Mouse (Mus musculus) forebrain, embryonic 15.5 days (tissue): Measurements from ENCODE around the gene Zbtb7a. TPM values are rescaled to one million over a fixed set of nuclear protein-coding genes. Genes with fewer than 3 reads are reported as not detected.

ENCODE experiments used
- ATAC-seq: fragments of 200-750 bp; cut with Nextera tagmentation; replicated peaks from 2 replicates; pipeline ENCODE4 v1.8.0; 2017; ENCODE audit warnings: mild to moderate bottlenecking, moderate TSS enrichment, moderate library complexity
- H3K27ac ChIP-seq: fragments of 300-500 bp; sonication (generic); replicated peaks from 2 replicates; pipeline ENCODE4 v1.5.1; 2015; ENCODE audit warnings: mild to moderate bottlenecking, inconsistent platforms
- H3K27me3 ChIP-seq: fragments of 300-500 bp; sonication (generic); 2 replicates; pipeline ENCODE4 v1.6.1; 2015; ENCODE audit warnings: inconsistent platforms
- H3K36me3 ChIP-seq: fragments of 300-500 bp; sonication (generic); 2 replicates; pipeline ENCODE4 v1.6.1; 2015; ENCODE audit warnings: mild to moderate bottlenecking, inconsistent platforms
- H3K4me1 ChIP-seq: fragments of 300-500 bp; sonication (generic); 2 replicates; pipeline ENCODE4 v1.6.1; 2015; ENCODE audit warnings: inconsistent platforms
- H3K4me2 ChIP-seq: fragments of 300-500 bp; sonication (generic); replicated peaks from 2 replicates; pipeline ENCODE4 v1.6.1; 2015; ENCODE audit warnings: mild to moderate bottlenecking, inconsistent platforms
- H3K4me3 ChIP-seq: fragments of 300-500 bp; sonication (generic); 2 replicates; pipeline ENCODE4 v1.5.1; 2015; ENCODE audit warnings: mild to moderate bottlenecking, inconsistent platforms
- H3K9ac ChIP-seq: fragments of 300-500 bp; sonication (generic); replicated peaks from 2 replicates; pipeline ENCODE4 v1.6.1; 2015; ENCODE audit warnings: mild to moderate bottlenecking, inconsistent platforms
- H3K9me3 ChIP-seq: fragments of 300-500 bp; sonication (generic); 2 replicates; pipeline ENCODE4 v1.6.1; 2016; ENCODE audit warnings: inconsistent platforms
- WGBS: fragments of 180-500 bp; shearing (Covaris S2); methylation state at CpG from one replicate; pipeline ENCODE4 v1.1.7; 2015; ENCODE audit warnings: mixed read lengths; 5-methylcytosine and 5-hydroxymethylcytosine counted together
- polyA plus RNA-seq: library from polyadenylated mRNA; unstranded; fragments of >200 nt; fragmentation: Nextera tagmentation; extraction: Ambion mirVana; gene quantifications from 2 replicates; pipeline ENCODE4 v1.2.1, GENCODE M21; 2015

Gene Zbtb7a
- polyA plus RNA-seq, 1 experiment from 2014 or later = 15.1 TPM

- H3K27ac ChIP-seq = no peak overlapping the region
- 0 out of 2 replicates have a peak overlapping the region, but pooled peaks have one; percentile 2 for H3K9ac ChIP-seq
- H3K4me3 ChIP-seq = no peak overlapping the region
- no peak for ATAC-seq
- H3K36me3 ChIP-seq = peaks cover 22% of the 10 kb centered on the region
- no peak overlapping the region; the same call in 1 of the 2 replicates for H3K4me2 ChIP-seq
- H3K9me3 ChIP-seq = no peaks in the 10 kb centered on the region
- 75% methylated on average over 10 of the region's 10 CpGs for WGBS
- peaks cover 53% of the 10 kb centered on the region for H3K4me1 ChIP-seq
- H3K27me3 ChIP-seq = 0 out of 2 replicates have a peak, but pooled peaks cover under 1% of the 10 kb centered on the region
Measured at GRCm38 (mm10) chr10:81140717-81141454, 5.9 kb downstream of the Zbtb7a start.

- Histone ChIP-seq H3K36me3 (peaks cover 30% of the 10 kb centered on the region), H3K9me3 (no peaks in the 10 kb centered on the region), H3K27me3 (no peaks in the 10 kb centered on the region), H3K4me3 (no peak overlapping the region), H3K4me1 (peaks cover 50% of the 10 kb centered on the region), H3K9ac (no peak overlapping the region), H3K4me2 (no peak overlapping the region), H3K27ac (no peak overlapping the region)
- ATAC-seq = no peak
- 86% methylated on average over 7 of the region's 7 CpGs for WGBS
Measured at GRCm38 (mm10) chr10:81141455-81142210, 6.6 kb downstream of the Zbtb7a start.

GRCm38 (mm10) chr10:81142551-81142981, 7.5 kb downstream of the Zbtb7a start:
- peak overlapping the region; percentile 48 for H3K27ac ChIP-seq
- no peak for ATAC-seq
- no peak overlapping the region for H3K4me3 ChIP-seq
- no peaks in the 10 kb centered on the region for H3K27me3 ChIP-seq
- H3K4me1 ChIP-seq = peaks cover 50% of the 10 kb centered on the region
- no peak overlapping the region for H3K9ac ChIP-seq
- WGBS = 71% methylated on average over 5 of the region's 5 CpGs
- H3K9me3 ChIP-seq = no peaks in the 10 kb centered on the region
- peaks cover 38% of the 10 kb centered on the region for H3K36me3 ChIP-seq
- H3K4me2 ChIP-seq = no peak overlapping the region

GRCm38 (mm10) chr10:81143157-81143633, 8.2 kb downstream of the Zbtb7a start:
- ATAC-seq = no peak
- no peak overlapping the region for H3K9ac ChIP-seq
- H3K36me3 ChIP-seq = peaks cover 44% of the 10 kb centered on the region
- no peak overlapping the region for H3K4me3 ChIP-seq
- H3K27ac ChIP-seq = peak overlapping the region; percentile 48
- peaks cover 47% of the 10 kb centered on the region for H3K4me1 ChIP-seq
- no peak overlapping the region for H3K4me2 ChIP-seq
- H3K27me3 ChIP-seq = no peaks in the 10 kb centered on the region
- WGBS = 93% methylated on average over 7 of the region's 7 CpGs
- no peaks in the 10 kb centered on the region for H3K9me3 ChIP-seq

- Histone ChIP-seq H3K27ac (no peak overlapping the region), H3K9me3 (no peaks in the 10 kb centered on the region), H3K4me3 (no peak overlapping the region), H3K4me2 (no peak overlapping the region), H3K36me3 (peaks cover 51% of the 10 kb centered on the region), H3K4me1 (peaks cover 40% of the 10 kb centered on the region), H3K9ac (no peak overlapping the region), H3K27me3 (no peaks in the 10 kb centered on the region)
- WGBS = 95% methylated on average over 52 of the region's 52 CpGs
- ATAC-seq = no peak
Measured at GRCm38 (mm10) chr10:81143845-81144437, 8.9 kb downstream of the Zbtb7a start.

GRCm38 (mm10) chr10:81144667-81145066, 9.6 kb downstream of the Zbtb7a start:
- H3K4me2 ChIP-seq = no peak overlapping the region
- H3K27me3 ChIP-seq = no peaks in the 10 kb centered on the region
- H3K9ac ChIP-seq = no peak overlapping the region
- ATAC-seq = no peak
- peaks cover 59% of the 10 kb centered on the region for H3K36me3 ChIP-seq
- no peak overlapping the region for H3K4me3 ChIP-seq
- WGBS = 93% methylated on average over 27 of the region's 27 CpGs
- H3K27ac ChIP-seq = no peak overlapping the region
- no peaks in the 10 kb centered on the region for H3K9me3 ChIP-seq
- H3K4me1 ChIP-seq = peaks cover 32% of the 10 kb centered on the region

- no peak overlapping the region for H3K4me2 ChIP-seq
- peaks cover 65% of the 10 kb centered on the region for H3K36me3 ChIP-seq
- H3K4me1 ChIP-seq = peaks cover 26% of the 10 kb centered on the region
- H3K4me3 ChIP-seq = no peak overlapping the region
- no peaks in the 10 kb centered on the region for H3K9me3 ChIP-seq
- no peaks in the 10 kb centered on the region for H3K27me3 ChIP-seq
- H3K9ac ChIP-seq = no peak overlapping the region
- WGBS = 96% methylated on average over 6 of the region's 6 CpGs
- no peak for ATAC-seq
- H3K27ac ChIP-seq = no peak overlapping the region
Measured at GRCm38 (mm10) chr10:81145307-81145706, 10.3 kb downstream of the Zbtb7a start.

- WGBS = 92% methylated on average over 7 of the region's 7 CpGs
- Histone ChIP-seq H3K9me3 (no peaks in the 10 kb centered on the region), H3K4me2 (no peak overlapping the region), H3K9ac (no peak overlapping the region), H3K4me1 (peaks cover 21% of the 10 kb centered on the region), H3K27me3 (no peaks in the 10 kb centered on the region), H3K36me3 (peaks cover 67% of the 10 kb centered on the region), H3K27ac (no peak overlapping the region), H3K4me3 (no peak overlapping the region)
- ATAC-seq = no peak
Measured at GRCm38 (mm10) chr10:81145778-81146177, 10.8 kb downstream of the Zbtb7a start.

- Histone ChIP-seq H3K9ac (no peak overlapping the region), H3K9me3 (no peaks in the 10 kb centered on the region), H3K27ac (no peak overlapping the region), H3K36me3 (peaks cover 67% of the 10 kb centered on the region), H3K27me3 (no peaks in the 10 kb centered on the region), H3K4me2 (no peak overlapping the region), H3K4me1 (peaks cover 16% of the 10 kb centered on the region), H3K4me3 (no peak overlapping the region)
- WGBS = 78% methylated on average over 4 of the region's 4 CpGs
- ATAC-seq = no peak
Measured at GRCm38 (mm10) chr10:81146296-81146695, 11.3 kb downstream of the Zbtb7a start.

GRCm38 (mm10) chr10:81151261-81151660, 16.2 kb downstream of the Zbtb7a start:
- Histone ChIP-seq H3K9me3 (no peaks in the 10 kb centered on the region), H3K27me3 (no peaks in the 10 kb centered on the region), H3K4me3 (no peak overlapping the region), H3K36me3 (peaks cover 73% of the 10 kb centered on the region), H3K27ac (no peak overlapping the region), H3K4me2 (no peak overlapping the region), H3K4me1 (no peaks in the 10 kb centered on the region), H3K9ac (no peak overlapping the region)
- no peak for ATAC-seq
- WGBS = 77% methylated on average over 6 of the region's 6 CpGs

GRCm38 (mm10) chr10:81152609-81153008, 17.6 kb downstream of the Zbtb7a start:
- no peaks in the 10 kb centered on the region for H3K9me3 ChIP-seq
- H3K4me1 ChIP-seq = no peaks in the 10 kb centered on the region
- no peak overlapping the region for H3K9ac ChIP-seq
- WGBS = 85% methylated on average over 12 of the region's 12 CpGs
- no peaks in the 10 kb centered on the region for H3K27me3 ChIP-seq
- no peak overlapping the region for H3K27ac ChIP-seq
- H3K4me2 ChIP-seq = no peak overlapping the region
- no peak overlapping the region for H3K4me3 ChIP-seq
- ATAC-seq = no peak
- H3K36me3 ChIP-seq = peaks cover 74% of the 10 kb centered on the region

GRCm38 (mm10) chr10:81154313-81154712, 19.3 kb downstream of the Zbtb7a start:
- 93% methylated on average over 12 of the region's 12 CpGs for WGBS
- no peak for ATAC-seq
- no peak overlapping the region for H3K27ac ChIP-seq
- no peaks in the 10 kb centered on the region for H3K4me1 ChIP-seq
- H3K9ac ChIP-seq = no peak overlapping the region
- H3K4me2 ChIP-seq = no peak overlapping the region
- H3K4me3 ChIP-seq = no peak overlapping the region
- H3K27me3 ChIP-seq = no peaks in the 10 kb centered on the region
- no peaks in the 10 kb centered on the region for H3K9me3 ChIP-seq
- H3K36me3 ChIP-seq = peaks cover 67% of the 10 kb centered on the region
